Mouse (Mus musculus) testis, adult 2 months (tissue): Measurements from ENCODE around the gene Odf3b.

ENCODE experiments used
- CTCF ChIP-seq: fragments of 200-500 bp; IDR thresholded peaks from 2 replicates; pipeline ENCODE4 v1.5.1; 2012; ENCODE audit warnings: low read depth, mild to moderate bottlenecking, inconsistent platforms, low read length, moderate library complexity; ENCODE audit not compliant: control insufficient read depth, insufficient read depth, insufficient replicate concordance
- POLR2A ChIP-seq: fragments of 200-500 bp; IDR thresholded peaks from 2 replicates; pipeline ENCODE4 v1.6.1; 2012; ENCODE audit warnings: low read depth, mild to moderate bottlenecking, inconsistent platforms, low read length, moderate library complexity; ENCODE audit not compliant: control insufficient read depth

- 0 out of 2 replicates have a peak, but pooled peaks have one; percentile 9 for TF ChIP-seq POLR2A
- no peak for TF ChIP-seq CTCF
Measured at GRCm38 (mm10) chr15:89426716-89427115, 47.6 kb upstream of the Odf3b start.
